Mouse (Mus musculus) liver, adult 2 months (tissue): ENCODE results near the gene Pick1. TPM values are rescaled to one million over a fixed set of nuclear protein-coding genes. Genes with fewer than 3 reads are reported as not detected.

ENCODE experiments used
- DNase-seq: peaks from one replicate; pipeline ENCODE4 v3.0.0-alpha.2; 2011; ENCODE audit warnings: low read depth, low spot score; ENCODE audit errors: extremely low read depth
- H3K27ac ChIP-seq: fragments of 200-500 bp; replicated peaks from 2 replicates; pipeline ENCODE4 v1.5.1; 2012; ENCODE audit warnings: low read depth, mild to moderate bottlenecking, control low read depth, inconsistent platforms, low read length; ENCODE audit not compliant: insufficient read depth
- H3K27me3 ChIP-seq: fragments of 200-500 bp; 2 replicates; pipeline ENCODE4 v1.6.1; 2012; ENCODE audit warnings: mild to moderate bottlenecking, moderate library complexity, low read length, inconsistent platforms; ENCODE audit not compliant: control insufficient read depth, insufficient read depth
- H3K36me3 ChIP-seq: fragments of 200-500 bp; 2 replicates; pipeline ENCODE4 v1.6.1; 2012; ENCODE audit warnings: low read length, inconsistent platforms; ENCODE audit not compliant: control insufficient read depth, insufficient read depth
- H3K4me1 ChIP-seq: fragments of 200-500 bp; 2 replicates; pipeline ENCODE4 v1.6.1; 2011; ENCODE audit warnings: low read length; ENCODE audit not compliant: control insufficient read depth, insufficient read depth
- H3K4me3 ChIP-seq: fragments of 200-500 bp; 2 replicates; pipeline ENCODE4 v1.5.1; 2011; ENCODE audit warnings: low read depth, mild to moderate bottlenecking, control low read depth, low read length, moderate library complexity; ENCODE audit not compliant: insufficient read depth
- H3K79me2 ChIP-seq: fragments of 200-500 bp; 2 replicates; pipeline ENCODE4 v1.6.1; 2012; ENCODE audit warnings: inconsistent platforms, mild to moderate bottlenecking, low read length, moderate library complexity; ENCODE audit not compliant: control insufficient read depth, insufficient read depth
- H3K9ac ChIP-seq: fragments of 200-500 bp; 2 replicates; pipeline ENCODE4 v1.6.1; 2012; ENCODE audit warnings: low read depth, mild to moderate bottlenecking, control low read depth, inconsistent platforms, low read length
- CTCF ChIP-seq: fragments of 200-500 bp; IDR thresholded peaks from 2 replicates; pipeline ENCODE4 v1.5.1; 2011; ENCODE audit warnings: low read depth, low read length, control low read depth
- POLR2A ChIP-seq: fragments of 200-500 bp; IDR thresholded peaks from 2 replicates; pipeline ENCODE4 v1.6.1; 2011; ENCODE audit warnings: low read length, control low read depth; ENCODE audit not compliant: insufficient read depth; ENCODE audit errors: extremely low read depth
- WGBS: fragments of 180-500 bp; shearing (Covaris S2); methylation state at CpG from one replicate; pipeline ENCODE4 v1.1.7; 2018; 5-methylcytosine and 5-hydroxymethylcytosine counted together
- polyA plus RNA-seq: library from polyadenylated mRNA; depleted of rRNA; stranded (reverse); fragments of >200 nt; gene quantifications from 2 replicates; pipeline ENCODE4 v1.2.3, GENCODE M21; 2012
- total RNA-seq: library from RNA; depleted of rRNA; stranded (reverse); fragments of >200 nt; gene quantifications from 2 replicates; pipeline ENCODE4 v1.2.3, GENCODE M21; 2014

The Pick1 gene
- total and polyA plus RNA-seq, 2 experiments = 12.4 to 18.5 TPM

GRCm38 (mm10) chr15:79280209-79280608, 51.2 kb downstream of the Pick1 start:
- WGBS = 50% methylated on average over 6 of the region's 6 CpGs
- Histone ChIP-seq H3K9ac (no peak overlapping the region), H3K4me1 (no peaks in the 10 kb centered on the region), H3K36me3 (no peaks in the 10 kb centered on the region), H3K79me2 (no peaks in the 10 kb centered on the region), H3K27ac (no peak overlapping the region), H3K27me3 (no peaks in the 10 kb centered on the region), H3K4me3 (no peak overlapping the region)
- no peak for DNase-seq
- TF ChIP-seq POLR2A = no peak
- TF ChIP-seq CTCF = peak; percentile 81

GRCm38 (mm10) chr15:79280850-79281249, 51.9 kb downstream of the Pick1 start:
- TF ChIP-seq CTCF (0 out of 2 replicates have a peak, but pooled peaks have one; percentile 12), POLR2A (no peak)
- H3K27ac ChIP-seq = no peak overlapping the region
- no peak overlapping the region for H3K4me3 ChIP-seq
- no peaks in the 10 kb centered on the region for H3K27me3 ChIP-seq
- H3K4me1 ChIP-seq = no peaks in the 10 kb centered on the region
- no peak overlapping the region for H3K9ac ChIP-seq
- no peak for DNase-seq
- no peaks in the 10 kb centered on the region for H3K36me3 ChIP-seq
- no peaks in the 10 kb centered on the region for H3K79me2 ChIP-seq
- WGBS = 78% methylated on average over 5 of the region's 5 CpGs

- Histone ChIP-seq H3K4me3 (no peak overlapping the region), H3K27ac (no peak overlapping the region), H3K9ac (no peak overlapping the region), H3K27me3 (no peaks in the 10 kb centered on the region), H3K36me3 (no peaks in the 10 kb centered on the region), H3K79me2 (no peaks in the 10 kb centered on the region), H3K4me1 (no peaks in the 10 kb centered on the region)
- WGBS = 87% methylated on average over 1 of the region's 1 CpGs
- no peak for DNase-seq
- TF ChIP-seq POLR2A = no peak
Measured at GRCm38 (mm10) chr15:79281389-79281788, 52.4 kb downstream of the Pick1 start.

- Histone ChIP-seq H3K36me3 (no peaks in the 10 kb centered on the region; the same call in 1 of the 2 replicates), H3K27ac (no peak overlapping the region), H3K9ac (no peak overlapping the region), H3K4me1 (no peaks in the 10 kb centered on the region), H3K79me2 (no peaks in the 10 kb centered on the region), H3K27me3 (no peaks in the 10 kb centered on the region), H3K4me3 (no peak overlapping the region)
- 80% methylated on average over 5 of the region's 5 CpGs for WGBS
- TF ChIP-seq POLR2A (no peak), CTCF (no peak)
- DNase-seq = no peak
Measured at GRCm38 (mm10) chr15:79282434-79282833, 53.5 kb downstream of the Pick1 start.

GRCm38 (mm10) chr15:79283371-79283770, 54.4 kb downstream of the Pick1 start:
- no peak for TF ChIP-seq CTCF
- TF ChIP-seq POLR2A = no peak
- H3K36me3 ChIP-seq = no peaks in the 10 kb centered on the region; the same call in 1 of the 2 replicates
- H3K4me3 ChIP-seq = no peak overlapping the region
- H3K9ac ChIP-seq = no peak overlapping the region
- 74% methylated on average over 4 of the region's 4 CpGs for WGBS
- no peak overlapping the region for H3K27ac ChIP-seq
- no peaks in the 10 kb centered on the region for H3K79me2 ChIP-seq
- H3K27me3 ChIP-seq = no peaks in the 10 kb centered on the region
- no peaks in the 10 kb centered on the region for H3K4me1 ChIP-seq
- peak; percentile 12 for DNase-seq

- H3K4me1 ChIP-seq = no peaks in the 10 kb centered on the region
- DNase-seq = peak; percentile 8
- TF ChIP-seq CTCF (no peak), POLR2A (no peak)
- H3K9ac ChIP-seq = no peak within 1 kb of the TSS
- H3K79me2 ChIP-seq = no peaks in the 10 kb centered on the region
- no peak within 1 kb of the TSS for H3K27ac ChIP-seq
- H3K36me3 ChIP-seq = no peaks in the 10 kb centered on the region; the same call in 1 of the 2 replicates
- H3K4me3 ChIP-seq = no peak within 1 kb of the TSS
- no peaks in the 10 kb centered on the region for H3K27me3 ChIP-seq
- WGBS = 54% methylated on average over 10 of the region's 10 CpGs
Measured at GRCm38 (mm10) chr15:79285399-79285798, 56.4 kb downstream of the Pick1 start, which contains the start of gene Baiap2l2. Gene Baiap2l2, minus strand, starts transcription at chr15:79285537.
